Mouse (Mus musculus): ENCODE results near the gene Prrg2.
A peak's percentile ranks its signal among the peaks of the same experiment; 100 is the strongest.
"Not testable (repeated sequence)": the region's sequence is repeated elsewhere in the genome, so short reads cannot be mapped to it uniquely, and the experiment has no call there.

Prrg2 gene

GRCm38 (mm10) chr7:45062239-45062835, at the start of gene Prrg2, which contains the start of gene Nosip:
Prrg2 (minus strand) TSS chr7:45062677.
Nosip (plus strand) TSS chr7:45062429.
- peak; percentile 68 to 92 for DNase-seq (ENCODE audit: low spot score in 2 of 2)

- no peak for DNase-seq (ENCODE audit: low spot score in 2 of 2)
These were observed 49.5 kb upstream of the Prrg2 start for GRCm38 (mm10) chr7:45111940-45112339.

GRCm38 (mm10) chr7:45110089-45110488, 47.6 kb upstream of the Prrg2 start:
- not testable (repeated sequence) for DNase-seq (ENCODE audit: low spot score in 2 of 2)

DNA sequence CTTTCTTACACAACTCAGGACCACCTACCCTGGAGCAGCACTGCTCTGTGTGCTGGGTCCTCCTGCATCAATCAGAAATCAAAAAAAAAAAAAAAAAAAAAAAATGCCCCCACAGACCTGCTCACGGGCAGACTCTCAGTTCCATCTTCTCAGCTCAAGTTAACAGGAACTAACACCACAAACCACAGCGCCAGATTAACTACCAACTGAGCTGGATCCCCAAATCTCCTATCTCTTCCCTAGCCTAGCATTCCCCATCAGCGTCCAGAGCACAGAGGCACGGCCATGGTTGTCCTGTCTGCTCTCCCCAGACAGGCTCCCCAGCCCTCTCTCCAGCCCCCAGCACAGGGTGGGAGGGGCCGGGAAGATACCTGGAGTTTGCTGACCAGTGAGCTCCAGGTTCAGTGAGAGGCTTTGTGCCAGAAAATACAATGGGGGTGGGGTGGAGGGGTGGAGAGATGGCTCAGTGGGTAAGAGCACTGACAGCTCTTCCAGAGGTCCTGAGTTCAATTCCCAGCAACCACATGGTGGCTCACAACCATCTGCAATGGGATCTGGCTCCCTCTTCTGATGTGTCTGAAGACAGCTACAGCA, 44.7 kb upstream of the Prrg2 start:
- DNase-seq (ENCODE audit: low spot score in 2 of 2): no peak

DNA sequence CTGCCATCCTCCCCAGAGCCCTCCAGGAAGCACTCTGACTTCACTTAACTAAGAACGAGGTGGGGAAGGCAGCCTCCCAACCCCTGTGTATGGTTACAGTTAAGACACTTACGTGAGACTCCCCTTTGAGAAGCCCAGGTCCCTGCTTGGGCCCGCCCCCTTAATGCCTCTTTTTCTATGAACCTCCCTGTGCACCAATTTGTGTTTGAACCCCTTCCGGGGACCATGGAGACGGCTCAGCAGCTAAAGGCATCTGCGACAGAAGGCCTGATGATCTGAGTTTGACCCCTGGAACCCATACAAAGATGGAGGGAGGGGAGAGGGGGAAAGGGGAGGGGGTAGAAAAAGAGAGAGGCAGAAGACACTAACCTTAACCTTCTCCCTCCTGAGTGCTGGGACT, 44.0 kb upstream of the Prrg2 start:
- no peak for DNase-seq (ENCODE audit: low spot score in 2 of 2)

- no peak for DNase-seq (ENCODE audit: low spot score in 2 of 2)
These were observed 43.0 kb upstream of the Prrg2 start for GRCm38 (mm10) chr7:45105491-45105890.

DNA sequence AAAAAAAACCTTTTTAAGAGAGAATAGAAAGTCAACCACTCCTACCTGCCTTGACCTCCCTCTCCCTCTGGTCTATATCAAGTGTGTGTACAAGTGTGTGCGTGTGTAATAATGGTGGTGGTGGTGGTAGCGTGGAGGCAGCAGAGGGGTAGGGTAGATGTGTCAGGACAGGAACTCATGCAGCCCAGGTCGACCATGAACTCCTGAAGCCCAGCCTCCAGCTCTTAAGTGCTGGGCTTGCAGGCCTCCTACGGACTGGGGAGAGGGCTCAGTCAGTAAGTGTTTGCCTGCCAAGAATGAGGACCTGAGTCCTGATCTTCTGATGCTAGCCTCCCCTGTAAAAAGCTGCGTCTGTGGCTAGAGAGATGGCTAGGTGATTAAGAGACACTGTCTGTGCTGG, 42.5 kb upstream of the Prrg2 start:
- no peak for DNase-seq (ENCODE audit: low spot score in 2 of 2)

GRCm38 (mm10) chr7:45103652-45104180, 41.2 kb upstream of the Prrg2 start, which contains the start of gene Fcgrt:
Fcgrt (minus strand) TSS chr7:45103851.
- peak in 1 of 2 experiments; percentile 42 for DNase-seq (ENCODE audit: low spot score in 2 of 2)

- DNase-seq (ENCODE audit: low spot score in 2 of 2): no peak
These were observed 40.6 kb upstream of the Prrg2 start for GRCm38 (mm10) chr7:45102940-45103585.

DNA sequence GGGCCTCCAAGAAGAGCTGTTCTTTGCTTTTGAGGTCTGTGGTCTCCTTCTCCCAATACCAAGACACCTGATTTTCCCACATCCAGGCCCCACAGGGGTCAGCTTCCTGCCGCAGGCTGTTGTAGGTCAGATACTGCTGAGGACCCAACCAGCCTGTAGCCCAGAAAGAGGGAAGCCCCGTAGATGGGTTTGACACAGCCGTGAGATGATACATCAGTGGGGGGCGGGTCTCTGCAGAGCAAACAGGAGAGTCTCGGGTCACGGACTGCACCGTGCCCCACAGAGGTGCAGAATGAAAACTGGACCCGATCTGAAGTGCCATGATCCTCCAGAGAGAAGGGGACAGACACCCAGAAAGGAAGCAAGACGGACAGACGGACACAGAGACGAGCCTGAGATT, 40.0 kb upstream of the Prrg2 start:
- no peak for DNase-seq (ENCODE audit: low spot score in 2 of 2)

DNA sequence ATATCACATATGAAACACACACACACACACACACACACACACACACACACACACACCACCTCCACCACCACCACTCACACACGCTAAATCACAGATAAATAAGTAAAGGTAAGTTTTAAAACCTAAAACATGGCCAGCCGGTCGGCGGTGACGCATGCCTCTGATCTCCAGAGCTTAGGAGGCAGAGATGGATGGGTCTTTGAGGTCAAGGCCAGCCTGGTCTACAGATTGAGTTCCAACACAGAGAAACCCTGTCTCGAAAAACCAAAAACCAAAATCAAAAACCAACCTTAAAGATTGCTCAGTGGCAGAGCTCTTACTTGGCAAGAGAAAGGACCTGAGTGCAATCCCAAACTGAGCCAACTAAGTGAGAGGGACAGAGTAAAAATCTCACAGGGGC, 37.6 kb upstream of the Prrg2 start:
- no peak for DNase-seq (ENCODE audit: low spot score in 2 of 2)

GRCm38 (mm10) chr7:45098541-45099240, 36.2 kb upstream of the Prrg2 start:
- no peak for DNase-seq (ENCODE audit: low spot score in 2 of 2)

- DNase-seq (ENCODE audit: low spot score in 2 of 2): no peak
These were observed 35.0 kb upstream of the Prrg2 start for GRCm38 (mm10) chr7:45097479-45097878.

- DNase-seq (ENCODE audit: low spot score in 2 of 2): not testable (repeated sequence)
These were observed 33.5 kb upstream of the Prrg2 start for GRCm38 (mm10) chr7:45095965-45096364.

- no peak for DNase-seq (ENCODE audit: low spot score in 2 of 2)
These were observed 32.9 kb upstream of the Prrg2 start for GRCm38 (mm10) chr7:45095367-45095766.

GRCm38 (mm10) chr7:45094121-45094520, 31.6 kb upstream of the Prrg2 start:
- no peak for DNase-seq (ENCODE audit: low spot score in 2 of 2)

DNA sequence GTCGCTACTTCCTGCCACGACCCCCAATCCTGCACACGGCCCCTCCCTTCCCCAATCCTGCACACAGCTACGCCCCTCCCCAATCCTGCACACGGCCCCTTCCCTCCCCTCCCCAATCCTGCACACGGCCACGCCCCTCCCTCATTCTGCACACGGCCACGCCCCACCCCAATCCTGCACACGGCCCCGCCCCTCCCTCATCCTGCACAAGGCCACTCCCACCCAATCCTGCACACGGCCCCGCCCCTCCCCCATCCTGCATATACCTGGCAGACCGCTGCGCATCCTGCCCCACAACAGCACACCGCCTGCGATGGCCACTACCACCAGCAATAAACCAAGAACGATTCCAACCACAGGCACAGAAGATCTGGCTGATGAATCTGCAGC, 31.0 kb upstream of the Prrg2 start:
- DNase-seq (ENCODE audit: low spot score in 2 of 2): no peak

GRCm38 (mm10) chr7:45092828-45093515, 30.5 kb upstream of the Prrg2 start:
- DNase-seq (ENCODE audit: low spot score in 2 of 2): no peak

GRCm38 (mm10) chr7:45092048-45092447, 29.6 kb upstream of the Prrg2 start, which contains the start of gene Rcn3:
Rcn3 (minus strand) TSS chr7:45092221.
- peak; percentile 44 to 87 for DNase-seq (ENCODE audit: low spot score in 2 of 2)

- DNase-seq (ENCODE audit: low spot score in 2 of 2): peak in 1 of 2 experiments; percentile 25
These were observed 28.8 kb upstream of the Prrg2 start for GRCm38 (mm10) chr7:45091001-45091990.

Data from cerebellum, postnatal 4 days (tissue).